Mouse (Mus musculus): ENCODE data around the gene Cd101.

Gene Cd101

GRCm38 (mm10) chr3:101041997-101042396, 12.6 kb upstream of the Cd101 start:
- no peak for DNase-seq (ENCODE audit: low spot score in 2 of 2)

- no peak for DNase-seq (ENCODE audit: low spot score in 2 of 2)
These were observed 8.7 kb upstream of the Cd101 start for GRCm38 (mm10) chr3:101037984-101038545.

GRCm38 (mm10) chr3:101036001-101036400, 6.6 kb upstream of the Cd101 start:
- no peak for DNase-seq (ENCODE audit: low spot score in 2 of 2)

GRCm38 (mm10) chr3:101034509-101034908, 5.2 kb upstream of the Cd101 start:
- no peak for DNase-seq (ENCODE audit: low spot score in 2 of 2)

GRCm38 (mm10) chr3:101033644-101034043, 4.3 kb upstream of the Cd101 start:
- no peak for DNase-seq (ENCODE audit: low spot score in 2 of 2)

GRCm38 (mm10) chr3:101031456-101032142, 2.2 kb upstream of the Cd101 start:
- DNase-seq (ENCODE audit: low spot score in 2 of 2) = no peak

GRCm38 (mm10) chr3:101030630-101031029, 1.3 kb upstream of the Cd101 start:
- DNase-seq (ENCODE audit: low spot score in 2 of 2) = no peak

GRCm38 (mm10) chr3:101026741-101027140, 2.6 kb downstream of the Cd101 start:
- DNase-seq (ENCODE audit: low spot score in 2 of 2) = no peak

- no peak for DNase-seq (ENCODE audit: low spot score in 2 of 2)
These were observed 6.4 kb downstream of the Cd101 start for GRCm38 (mm10) chr3:101022967-101023366.

- DNase-seq (ENCODE audit: low spot score in 2 of 2) = no peak
These were observed 7.8 kb downstream of the Cd101 start for GRCm38 (mm10) chr3:101021481-101022051.

- no peak for DNase-seq (ENCODE audit: low spot score in 2 of 2)
These were observed 8.3 kb downstream of the Cd101 start for GRCm38 (mm10) chr3:101021073-101021472.

- no peak for DNase-seq (ENCODE audit: low spot score in 2 of 2)
These were observed 10.9 kb downstream of the Cd101 start for GRCm38 (mm10) chr3:101018494-101018893.

- no peak for DNase-seq (ENCODE audit: low spot score in 2 of 2)
These were observed 13.3 kb downstream of the Cd101 start for GRCm38 (mm10) chr3:101016050-101016449.

- DNase-seq (ENCODE audit: low spot score in 2 of 2) = no peak
These were observed 14.1 kb downstream of the Cd101 start for GRCm38 (mm10) chr3:101015254-101015653.

GRCm38 (mm10) chr3:101013536-101013935, 15.8 kb downstream of the Cd101 start:
- DNase-seq (ENCODE audit: low spot score in 2 of 2) = no peak

GRCm38 (mm10) chr3:101013005-101013404, 16.4 kb downstream of the Cd101 start:
- DNase-seq (ENCODE audit: low spot score in 2 of 2) = no peak

- no peak for DNase-seq (ENCODE audit: low spot score in 2 of 2)
These were observed 16.8 kb downstream of the Cd101 start for GRCm38 (mm10) chr3:101012597-101012996.

- DNase-seq (ENCODE audit: low spot score in 2 of 2) = no peak
These were observed 17.2 kb downstream of the Cd101 start for GRCm38 (mm10) chr3:101012131-101012571.

- DNase-seq (ENCODE audit: low spot score in 2 of 2) = no peak
These were observed 18.2 kb downstream of the Cd101 start for GRCm38 (mm10) chr3:101011203-101011600.

GRCm38 (mm10) chr3:101010589-101011202, 18.7 kb downstream of the Cd101 start:
- DNase-seq (ENCODE audit: low spot score in 2 of 2) = peak in 1 of 2 experiments; percentile 30

GRCm38 (mm10) chr3:101007112-101007782, 22.1 kb downstream of the Cd101 start:
- no peak for DNase-seq (ENCODE audit: low spot score in 2 of 2)

- no peak for DNase-seq (ENCODE audit: low spot score in 2 of 2)
These were observed 24.0 kb downstream of the Cd101 start for GRCm38 (mm10) chr3:101005392-101005791.

Data from urinary bladder, postnatal 36 days (tissue).